17 mouse cellular contexts compared by ENCODE assay signal in the genomic region with DNA sequence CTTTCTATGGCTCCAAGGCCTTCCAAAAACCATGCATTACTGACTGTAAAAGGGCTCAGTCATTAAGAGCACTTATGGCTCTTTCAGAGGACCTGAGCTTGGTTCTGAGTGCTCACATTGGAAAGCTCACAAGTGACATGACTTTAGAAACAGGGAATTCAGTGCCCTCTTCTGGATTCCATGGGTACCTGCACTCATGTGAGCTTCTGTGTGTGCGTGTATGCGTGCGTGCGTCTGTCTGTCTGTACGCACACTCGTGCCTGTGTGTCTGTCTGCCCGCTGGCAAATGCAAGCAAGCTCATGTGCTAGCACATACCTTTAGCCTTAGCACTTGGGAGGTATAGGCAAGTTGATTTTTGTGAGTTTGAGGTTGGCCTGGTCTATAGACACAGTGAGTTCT. TPM values are rescaled to one million over a fixed set of nuclear protein-coding genes. Genes with fewer than 3 reads are reported as not detected.
A peak's percentile ranks its signal among the peaks of the same experiment; 100 is the strongest.
DNase-seq lines count a peak whose midpoint lies in the region; ATAC-seq and TF ChIP-seq lines count a peak whose summit lies in the region.
"Had no signal": no experiment of that assay in that cellular context is flagged by ENCODE, and none has a peak within 500 bp of the region (broad histone marks: within the 10 kb centered on the region; RNA-seq: fewer than 3 reads in every experiment).

No protein-coding gene starts in this region.

- no peaks in the 10 kb centered on the region for H3K27me3 ChIP-seq in kidney, adult 2 months (replicated peaks; ENCODE audit: control insufficient read depth, insufficient read depth, low read length)
- no peaks in the 10 kb centered on the region for H3K27me3 ChIP-seq in midbrain, postnatal 0 days (ENCODE audit: insufficient read depth, low read length)
- H3K27me3 ChIP-seq in midbrain, embryonic 16.5 days (ENCODE audit: control insufficient read depth, insufficient read depth, low read depth, low read length), result no peaks in the 10 kb centered on the region
- H3K27me3 ChIP-seq in stomach, postnatal 0 days (ENCODE audit: control insufficient read depth, insufficient read depth, low read length), result no peaks in the 10 kb centered on the region
- H3K27me3 ChIP-seq: heart, embryonic 13.5 days; midbrain, embryonic 15.5 days had no signal

- no peak overlapping the region for H3K4me2 ChIP-seq in midbrain, postnatal 0 days (ENCODE audit: low read depth, low read length, poor library complexity, severe bottlenecking)
- no peak overlapping the region for H3K4me2 ChIP-seq in midbrain, embryonic 16.5 days (ENCODE audit: low read length)
- no peak overlapping the region for H3K4me2 ChIP-seq in stomach, postnatal 0 days (replicated peaks; ENCODE audit: low read depth)
- H3K4me2 ChIP-seq: heart, embryonic 13.5 days; midbrain, embryonic 15.5 days had no signal

- no peak overlapping the region for H3K4me3 ChIP-seq in kidney, adult 2 months (ENCODE audit: insufficient read depth, low read depth, low read length)
- H3K4me3 ChIP-seq in midbrain, postnatal 0 days (ENCODE audit: low read depth, low read length), result no peak overlapping the region
- H3K4me3 ChIP-seq in midbrain, embryonic 16.5 days (ENCODE audit: low read depth, low read length), result no peak overlapping the region
- no peak overlapping the region for H3K4me3 ChIP-seq in stomach, postnatal 0 days (ENCODE audit: low read depth, low read length)
- H3K4me3 ChIP-seq: heart, embryonic 13.5 days; midbrain, embryonic 15.5 days had no signal

- no peaks in the 10 kb centered on the region for H3K36me3 ChIP-seq in kidney, adult 2 months (ENCODE audit: control insufficient read depth, insufficient read depth, low read length)
- H3K36me3 ChIP-seq in midbrain, postnatal 0 days (ENCODE audit: insufficient read depth, low read length), result no peaks in the 10 kb centered on the region
- H3K36me3 ChIP-seq in midbrain, embryonic 16.5 days (ENCODE audit: control insufficient read depth, insufficient read depth, low read length), result no peaks in the 10 kb centered on the region
- H3K36me3 ChIP-seq in stomach, postnatal 0 days (ENCODE audit: control insufficient read depth, insufficient read depth, low read length), result no peaks in the 10 kb centered on the region
- H3K36me3 ChIP-seq: midbrain, embryonic 15.5 days had no signal

- H3K4me1 ChIP-seq in kidney, adult 2 months (ENCODE audit: control insufficient read depth, insufficient read depth, low read length), result peaks cover 5% of the 10 kb centered on the region; the same call in 1 of the 2 replicates
- peaks cover 4% of the 10 kb centered on the region; the same call in 1 of the 2 replicates for H3K4me1 ChIP-seq in midbrain, postnatal 0 days (ENCODE audit: insufficient read depth, low read length)
- H3K4me1 ChIP-seq in midbrain, embryonic 16.5 days (ENCODE audit: control insufficient read depth, insufficient read depth, low read length), result 0 out of 2 replicates have a peak, but pooled peaks cover 2% of the 10 kb centered on the region
- no peaks in the 10 kb centered on the region for H3K4me1 ChIP-seq in stomach, postnatal 0 days (replicated peaks; ENCODE audit: control insufficient read depth, insufficient read depth)

- TF ChIP-seq EP300 in stomach, postnatal 0 days (optimal IDR thresholded peaks at IDR 0.05), result no peak

- no peak for ATAC-seq in midbrain, postnatal 0 days (ENCODE audit: low FRiP score)
- no peak for ATAC-seq in midbrain, embryonic 16.5 days
- ATAC-seq in common myeloid progenitor, adult 5-6 weeks (replicated peaks; ENCODE audit: low read depth, poor library complexity, severe bottlenecking), result 0 out of 2 replicates have a peak, but pooled peaks have one; percentile 45
- no peak for ATAC-seq in stomach, postnatal 0 days (ENCODE audit: low FRiP score, low TSS enrichment)
- ATAC-seq: forebrain, embryonic 16.5 days; midbrain, embryonic 15.5 days had no signal

- DNase-seq in kidney, adult 2 months, result no peak
- no peak for DNase-seq in kidney, adult 18-20 months
- DNase-seq in midbrain, postnatal 0 days (ENCODE audit: low spot score), result no peak
- no peak for DNase-seq in stomach, postnatal 0 days (ENCODE audit: low spot score)
- DNase-seq in thymus, postnatal 36 days, result no peak
- no peak for DNase-seq in embryo, embryonic 10.5 days (ENCODE audit: low spot score)
- DNase-seq: cerebellum, adult 11 months; gastrocnemius, postnatal 10 days; kidney, postnatal 36 days; layer of hippocampus, postnatal 36 days; lung, postnatal 10 days; thymus, adult 18-20 months had no signal

- no peaks in the 10 kb centered on the region for H3K9me3 ChIP-seq in midbrain, postnatal 0 days (ENCODE audit: low read length)
- no peaks in the 10 kb centered on the region for H3K9me3 ChIP-seq in midbrain, embryonic 16.5 days (replicated peaks; ENCODE audit: control insufficient read depth, low read length, poor library complexity, severe bottlenecking)
- H3K9me3 ChIP-seq in stomach, postnatal 0 days (ENCODE audit: control insufficient read depth, low read length), result no peaks in the 10 kb centered on the region
- H3K9me3 ChIP-seq: midbrain, embryonic 15.5 days had no signal

- peak; percentile 36 for TF ChIP-seq CTCF in kidney, adult 2 months (conservative IDR thresholded peaks at IDR 0.05; ENCODE audit: insufficient read depth, insufficient read length, low read depth, low read length)
- 0 out of 2 replicates have a peak, but pooled peaks have one; percentile 4 for TF ChIP-seq CTCF in midbrain, postnatal 0 days (IDR thresholded peaks at IDR 0.05)
- TF ChIP-seq CTCF in stomach, postnatal 0 days (IDR thresholded peaks at IDR 0.05; ENCODE audit: low read depth), result peak; percentile 37; the same call in 1 of the 2 replicates

- no peak for TF ChIP-seq POLR2A in kidney, adult 2 months (IDR thresholded peaks at IDR 0.05; ENCODE audit: low read depth, low read length)

- no peak overlapping the region for H3K9ac ChIP-seq in midbrain, postnatal 0 days (replicated peaks; ENCODE audit: low read length, poor library complexity, severe bottlenecking)
- no peak overlapping the region for H3K9ac ChIP-seq in midbrain, embryonic 16.5 days (ENCODE audit: low read depth, low read length)
- no peak overlapping the region for H3K9ac ChIP-seq in stomach, postnatal 0 days (ENCODE audit: low read length)
- H3K9ac ChIP-seq: heart, embryonic 13.5 days; midbrain, embryonic 15.5 days had no signal

- WGBS in kidney, adult 2 months, result 98% methylated on average over 7 of the region's 7 CpGs
- WGBS in midbrain, postnatal 0 days, result 98% methylated on average over 7 of the region's 7 CpGs
- WGBS in midbrain, embryonic 16.5 days, result 96% methylated on average over 7 of the region's 7 CpGs
- WGBS in stomach, postnatal 0 days, result 97% methylated on average over 7 of the region's 7 CpGs

- no peak overlapping the region for H3K27ac ChIP-seq in kidney, adult 2 months (ENCODE audit: insufficient read depth, low read depth, low read length)
- H3K27ac ChIP-seq in midbrain, postnatal 0 days (ENCODE audit: low read depth, low read length), result no peak overlapping the region
- no peak overlapping the region for H3K27ac ChIP-seq in midbrain, embryonic 16.5 days (ENCODE audit: low read length)
- H3K27ac ChIP-seq in stomach, postnatal 0 days (replicated peaks), result no peak overlapping the region
- H3K27ac ChIP-seq: heart, embryonic 13.5 days; midbrain, embryonic 15.5 days had no signal

RNA-seq across cellular contexts. Expression of gene Rere, which starts 14.5 kb away (rescaled TPM):
- polyA plus RNA-seq in kidney, adult 2 months (2012; rRNA removed), result 45.6 and 58.8 TPM in 2 replicates
- 36.8 and 44.3 TPM in 2 replicates for total RNA-seq in midbrain, postnatal 0 days (2014; rRNA removed)
- polyA plus RNA-seq in midbrain, postnatal 0 days (2015; fragmentation: Nextera tagmentation; extraction: Ambion mirVana), result 17.9 and 22.7 TPM in 2 replicates
- polyA plus RNA-seq in midbrain, embryonic 16.5 days (2015; fragmentation: Nextera tagmentation; extraction: Ambion mirVana), result 29.0 and 31.2 TPM in 2 replicates
- total RNA-seq in common myeloid progenitor, adult 5-6 weeks (2017), result 21.2 and 45.1 TPM in 2 replicates
- polyA plus RNA-seq in stomach, postnatal 0 days (2015; fragmentation: Nextera tagmentation; extraction: Ambion mirVana), result 8.3 and 12.2 TPM in 2 replicates

RNA-seq across cellular contexts. Expression of gene Eno1, which starts 59.4 kb away (rescaled TPM):
- 630 and 636 TPM in 2 replicates for polyA plus RNA-seq in kidney, adult 2 months (2012; rRNA removed)
- 438 and 440 TPM in 2 replicates for total RNA-seq in midbrain, postnatal 0 days (2014; rRNA removed)
- 1,069 and 1,129 TPM in 2 replicates for polyA plus RNA-seq in midbrain, postnatal 0 days (2015; fragmentation: Nextera tagmentation; extraction: Ambion mirVana)
- 1,096 and 1,142 TPM in 2 replicates for polyA plus RNA-seq in midbrain, embryonic 16.5 days (2015; fragmentation: Nextera tagmentation; extraction: Ambion mirVana)
- total RNA-seq in common myeloid progenitor, adult 5-6 weeks (2017), result 176 and 200 TPM in 2 replicates
- polyA plus RNA-seq in stomach, postnatal 0 days (2015; fragmentation: Nextera tagmentation; extraction: Ambion mirVana), result 636 and 733 TPM in 2 replicates
